Mouse (Mus musculus): ENCODE results near the gene Coq5. TPM values are rescaled to one million over a fixed set of nuclear protein-coding genes. Genes with fewer than 3 reads are reported as not detected.

Coq5 gene
- polyA plus RNA-seq, 1 experiment from 2014 or later = 41.9 TPM

DNA sequence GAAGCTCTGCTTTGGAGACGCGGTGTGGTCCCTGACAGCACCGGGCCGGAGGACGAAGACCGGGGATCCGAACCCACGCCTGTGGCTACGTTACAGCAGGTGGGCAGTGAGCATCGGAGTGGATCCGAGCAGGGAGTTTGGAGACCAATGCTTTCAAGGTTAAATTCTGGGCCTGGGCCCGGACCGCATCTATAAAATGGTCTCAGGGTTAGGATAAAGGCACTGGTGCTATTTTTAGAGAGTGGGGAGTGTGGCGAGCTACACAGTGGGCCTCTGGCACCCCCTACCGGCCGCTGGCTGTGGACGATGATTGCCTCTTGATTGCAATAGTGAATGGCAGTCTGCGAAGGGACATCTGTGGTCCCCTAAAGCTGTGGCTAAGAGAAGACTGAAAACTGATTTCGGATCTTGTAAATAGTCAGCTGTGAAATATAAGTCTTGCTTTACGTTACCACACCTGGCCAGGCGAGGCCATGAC, 43.6 kb upstream of the Coq5 start, which contains the start of gene Pop5:
Gene Pop5, plus strand, starts transcription at position 51 of the 478 bp plus-strand sequence.
- H3K27ac ChIP-seq (replicated peaks; ENCODE audit: low read depth, low read length) = peak within 1 kb of the TSS; percentile 28
- ATAC-seq (ENCODE audit: low read depth) = peak; percentile 75

DNA sequence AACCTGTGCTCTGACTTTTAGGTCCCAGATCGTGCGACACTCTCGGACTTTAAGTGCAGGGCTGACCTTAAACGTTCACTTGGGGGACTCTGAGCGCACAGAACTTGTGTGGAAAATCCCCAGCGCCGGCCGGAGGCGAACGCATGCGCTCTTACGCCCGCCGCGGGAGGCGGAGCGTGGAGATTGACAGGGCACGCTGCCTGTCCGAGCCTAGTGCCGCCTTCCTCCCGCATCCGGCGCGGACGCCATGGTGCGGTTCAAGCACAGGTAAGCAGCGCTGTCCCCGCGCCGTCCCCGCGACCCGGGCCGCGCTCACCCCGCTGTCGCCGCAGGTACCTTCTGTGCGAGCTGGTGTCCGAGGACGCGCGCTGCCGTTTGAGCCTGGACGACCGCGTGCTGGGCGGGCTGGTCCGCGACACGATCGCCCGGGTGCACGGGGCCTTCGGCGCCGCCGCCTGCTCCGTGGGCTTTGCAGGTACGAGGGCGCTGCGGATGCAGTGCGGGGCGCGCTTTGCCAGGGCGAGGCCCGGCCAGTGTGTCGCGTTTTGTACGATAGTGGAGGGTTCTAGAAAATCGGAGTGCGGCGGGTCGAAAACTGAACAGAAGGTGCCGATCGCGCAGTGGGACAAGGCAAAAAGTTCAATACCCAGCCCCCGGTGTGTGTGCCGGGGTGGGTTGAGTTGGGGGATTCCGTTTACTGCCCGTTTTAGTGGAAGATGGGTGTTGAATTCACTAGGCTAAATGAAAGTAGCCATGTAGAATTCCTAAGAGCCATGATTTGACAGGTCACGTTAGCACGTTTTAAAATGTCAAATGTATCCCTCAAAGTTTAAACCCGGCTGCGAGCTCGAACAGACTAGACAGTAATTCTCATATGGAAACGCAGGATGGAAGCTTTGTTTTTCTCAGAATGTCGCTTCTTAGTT, 41.4 kb upstream of the Coq5 start:
- Histone ChIP-seq H3K9ac (ENCODE audit: low read depth, low read length) (peak overlapping the region; percentile 76), H3K4me1 (ENCODE audit: control insufficient read depth, insufficient read depth, low read length) (peaks cover 6% of the 10 kb centered on the region), H3K27me3 (replicated peaks; ENCODE audit: control insufficient read depth, insufficient read depth, low read length) (peaks cover 5% of the 10 kb centered on the region; the same call in 1 of the 2 replicates), H3K36me3 (ENCODE audit: control insufficient read depth, insufficient read depth, low read length) (peaks cover 35% of the 10 kb centered on the region), H3K27ac (replicated peaks; ENCODE audit: low read depth, low read length) (0 out of 2 replicates have a peak overlapping the region, but pooled peaks have one; percentile 18), H3K4me2 (ENCODE audit: low read depth, low read length) (peak overlapping the region; percentile 89), H3K4me3 (ENCODE audit: low read depth, low read length) (peak overlapping the region; percentile 92), H3K9me3 (ENCODE audit: control insufficient read depth, low read length) (no peaks in the 10 kb centered on the region)
- ATAC-seq (ENCODE audit: low read depth) (peak; percentile 87), DNase-seq (ENCODE audit: low spot score) (peak; percentile 95)
- WGBS = under 1% methylated on average over 60 of the region's 88 CpGs

More for the DNA sequence above, 43.6 kb upstream of the Coq5 start, which contains the start of gene Pop5:
- Histone ChIP-seq H3K36me3 (ENCODE audit: control insufficient read depth, insufficient read depth, low read length) (peaks cover 13% of the 10 kb centered on the region), H3K27me3 (replicated peaks; ENCODE audit: control insufficient read depth, insufficient read depth, low read length) (peaks cover 5% of the 10 kb centered on the region; the same call in 1 of the 2 replicates), H3K4me3 (ENCODE audit: low read depth, low read length) (peak within 1 kb of the TSS; percentile 63), H3K4me2 (ENCODE audit: low read depth, low read length) (peak within 1 kb of the TSS; percentile 95), H3K4me1 (ENCODE audit: control insufficient read depth, insufficient read depth, low read length) (peaks cover 10% of the 10 kb centered on the region), H3K9me3 (ENCODE audit: control insufficient read depth, low read length) (no peaks in the 10 kb centered on the region), H3K9ac (ENCODE audit: low read depth, low read length) (peak within 1 kb of the TSS; percentile 69)
- DNase-seq (ENCODE audit: low spot score) = peak; percentile 92
- WGBS = 2% methylated on average over 21 of the region's 21 CpGs

- Histone ChIP-seq H3K9me3 (ENCODE audit: control insufficient read depth, low read length) (no peaks in the 10 kb centered on the region), H3K27ac (replicated peaks; ENCODE audit: low read depth, low read length) (no peak overlapping the region), H3K36me3 (ENCODE audit: control insufficient read depth, insufficient read depth, low read length) (peaks cover 42% of the 10 kb centered on the region), H3K4me2 (ENCODE audit: low read depth, low read length) (peak overlapping the region; percentile 89), H3K27me3 (replicated peaks; ENCODE audit: control insufficient read depth, insufficient read depth, low read length) (peaks cover 5% of the 10 kb centered on the region; the same call in 1 of the 2 replicates), H3K4me1 (ENCODE audit: control insufficient read depth, insufficient read depth, low read length) (peaks cover 6% of the 10 kb centered on the region), H3K9ac (ENCODE audit: low read depth, low read length) (peak overlapping the region; percentile 76), H3K4me3 (ENCODE audit: low read depth, low read length) (peak overlapping the region; percentile 92)
- 5% methylated on average over 11 of the region's 11 CpGs for WGBS
- ATAC-seq (ENCODE audit: low read depth) (no peak), DNase-seq (ENCODE audit: low spot score) (no peak)
These were observed 40.7 kb upstream of the Coq5 start for GRCm38 (mm10) chr5:115238729-115239195.

GRCm38 (mm10) chr5:115240191-115240590, 39.3 kb upstream of the Coq5 start:
- DNase-seq (ENCODE audit: low spot score) (no peak), ATAC-seq (ENCODE audit: low read depth) (no peak)
- no peak overlapping the region for H3K4me2 ChIP-seq (ENCODE audit: low read depth, low read length)
- no peak overlapping the region for H3K9ac ChIP-seq (ENCODE audit: low read depth, low read length)
- peaks cover 6% of the 10 kb centered on the region for H3K4me1 ChIP-seq (ENCODE audit: control insufficient read depth, insufficient read depth, low read length)
- peaks cover 1% of the 10 kb centered on the region; the same call in 1 of the 2 replicates for H3K27me3 ChIP-seq (replicated peaks; ENCODE audit: control insufficient read depth, insufficient read depth, low read length)
- H3K36me3 ChIP-seq (ENCODE audit: control insufficient read depth, insufficient read depth, low read length) = peaks cover 57% of the 10 kb centered on the region
- H3K27ac ChIP-seq (replicated peaks; ENCODE audit: low read depth, low read length) = no peak overlapping the region
- 82% methylated on average over 11 of the region's 11 CpGs for WGBS
- H3K4me3 ChIP-seq (ENCODE audit: low read depth, low read length) = no peak overlapping the region
- no peaks in the 10 kb centered on the region for H3K9me3 ChIP-seq (ENCODE audit: control insufficient read depth, low read length)

DNA sequence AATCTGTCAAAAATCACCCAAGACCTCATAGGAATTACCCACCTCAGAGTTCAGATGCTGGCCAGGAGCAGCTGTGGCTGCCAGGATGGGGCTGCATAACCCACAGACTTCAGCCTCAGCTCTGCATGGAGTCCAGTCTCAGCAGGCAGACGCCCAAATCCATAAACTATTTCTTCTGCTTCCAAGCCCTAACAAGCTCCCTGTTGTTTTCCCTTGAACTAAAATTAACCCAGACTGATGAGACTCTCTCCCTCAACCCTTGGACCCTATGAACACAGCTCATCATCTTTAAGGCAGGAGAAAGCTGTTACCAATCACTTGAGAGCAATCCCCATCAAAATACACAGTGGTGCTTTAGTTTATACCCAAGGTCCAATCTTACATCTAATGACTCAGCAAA, 24.0 kb upstream of the Coq5 start:
- no peak for ATAC-seq (ENCODE audit: low read depth)
- WGBS = 50% methylated on average over 1 of the region's 1 CpGs

DNA sequence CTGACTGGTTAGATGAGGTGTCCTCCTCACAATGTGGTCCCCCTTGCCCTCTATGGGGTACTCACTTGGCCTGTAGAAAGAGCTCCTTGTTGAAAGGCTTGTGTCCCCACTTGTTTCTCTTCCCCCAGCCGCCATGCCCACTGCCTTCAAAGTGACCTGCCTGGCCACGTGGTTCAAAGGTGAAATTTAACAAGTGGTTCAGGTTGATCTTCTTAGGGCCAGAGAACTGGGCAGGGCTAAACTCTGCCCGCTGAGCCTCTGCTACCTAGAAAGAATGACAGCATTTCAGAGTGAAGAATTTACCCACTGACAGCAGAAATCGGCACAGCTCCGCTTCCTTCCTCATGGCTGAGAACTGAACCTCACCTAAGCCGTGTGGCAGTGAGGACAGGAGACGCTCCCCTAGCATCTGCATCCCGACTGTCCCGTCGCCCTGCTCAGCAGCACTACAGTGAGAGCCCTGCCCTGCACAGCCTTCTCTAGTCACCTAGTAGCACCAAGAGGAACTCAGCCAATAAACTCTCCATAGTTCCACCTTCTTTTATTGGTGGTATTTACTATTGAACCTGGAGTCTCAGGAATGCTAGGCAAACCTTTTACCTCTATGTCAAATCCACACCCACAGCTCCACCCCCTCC, 22.4 kb upstream of the Coq5 start:
- H3K4me1 ChIP-seq (ENCODE audit: control insufficient read depth, insufficient read depth, low read length) = no peaks in the 10 kb centered on the region
- no peak overlapping the region for H3K9ac ChIP-seq (ENCODE audit: low read depth, low read length)
- H3K27ac ChIP-seq (replicated peaks; ENCODE audit: low read depth, low read length) = no peak overlapping the region
- DNase-seq (ENCODE audit: low spot score) = no peak
- WGBS = 88% methylated on average over 10 of the region's 10 CpGs
- H3K4me2 ChIP-seq (ENCODE audit: low read depth, low read length) = no peak overlapping the region
- ATAC-seq (ENCODE audit: low read depth) = no peak
- no peaks in the 10 kb centered on the region for H3K9me3 ChIP-seq (ENCODE audit: control insufficient read depth, low read length)
- no peak overlapping the region for H3K4me3 ChIP-seq (ENCODE audit: low read depth, low read length)
- peaks cover 56% of the 10 kb centered on the region for H3K36me3 ChIP-seq (ENCODE audit: control insufficient read depth, insufficient read depth, low read length)
- no peaks in the 10 kb centered on the region for H3K27me3 ChIP-seq (replicated peaks; ENCODE audit: control insufficient read depth, insufficient read depth, low read length)

More for the DNA sequence above, 24.0 kb upstream of the Coq5 start:
- Histone ChIP-seq H3K36me3 (ENCODE audit: control insufficient read depth, insufficient read depth, low read length) (peaks cover 70% of the 10 kb centered on the region), H3K4me2 (ENCODE audit: low read depth, low read length) (no peak overlapping the region), H3K27me3 (replicated peaks; ENCODE audit: control insufficient read depth, insufficient read depth, low read length) (no peaks in the 10 kb centered on the region), H3K4me1 (ENCODE audit: control insufficient read depth, insufficient read depth, low read length) (no peaks in the 10 kb centered on the region), H3K9me3 (ENCODE audit: control insufficient read depth, low read length) (no peaks in the 10 kb centered on the region), H3K9ac (ENCODE audit: low read depth, low read length) (no peak overlapping the region), H3K4me3 (ENCODE audit: low read depth, low read length) (no peak overlapping the region), H3K27ac (replicated peaks; ENCODE audit: low read depth, low read length) (no peak overlapping the region)
- DNase-seq (ENCODE audit: low spot score) = no peak

GRCm38 (mm10) chr5:115260356-115260755, 19.1 kb upstream of the Coq5 start:
- Histone ChIP-seq H3K4me2 (ENCODE audit: low read depth, low read length) (no peak overlapping the region), H3K27ac (replicated peaks; ENCODE audit: low read depth, low read length) (no peak overlapping the region), H3K4me1 (ENCODE audit: control insufficient read depth, insufficient read depth, low read length) (no peaks in the 10 kb centered on the region), H3K9ac (ENCODE audit: low read depth, low read length) (no peak overlapping the region), H3K4me3 (ENCODE audit: low read depth, low read length) (no peak overlapping the region), H3K27me3 (replicated peaks; ENCODE audit: control insufficient read depth, insufficient read depth, low read length) (no peaks in the 10 kb centered on the region), H3K9me3 (ENCODE audit: control insufficient read depth, low read length) (no peaks in the 10 kb centered on the region), H3K36me3 (ENCODE audit: control insufficient read depth, insufficient read depth, low read length) (peaks cover 64% of the 10 kb centered on the region)
- DNase-seq (ENCODE audit: low spot score) = no peak
- 84% methylated on average over 6 of the region's 6 CpGs for WGBS
- ATAC-seq (ENCODE audit: low read depth) = no peak

DNA sequence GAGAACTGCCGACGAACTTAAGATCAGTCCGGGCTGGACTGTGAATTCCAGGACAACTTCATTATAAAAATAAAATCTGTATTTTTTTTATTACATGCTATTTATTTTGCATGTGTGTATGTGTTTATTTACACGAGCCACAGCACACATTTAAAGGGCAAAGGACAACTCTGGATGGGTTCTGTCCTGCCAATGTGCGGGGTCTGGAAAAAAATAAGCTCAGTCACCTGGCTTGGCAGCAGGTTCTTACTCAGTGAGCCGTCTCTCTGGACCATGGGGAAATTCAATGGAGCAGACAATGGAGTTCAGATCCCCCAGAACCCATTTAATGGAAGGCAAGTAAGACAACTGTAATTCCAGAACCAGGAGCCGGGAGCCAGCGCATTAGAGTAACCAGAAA, 18.3 kb upstream of the Coq5 start:
- no peaks in the 10 kb centered on the region for H3K27me3 ChIP-seq (replicated peaks; ENCODE audit: control insufficient read depth, insufficient read depth, low read length)
- 85% methylated on average over 8 of the region's 8 CpGs for WGBS

More for the DNA sequence above, 18.3 kb upstream of the Coq5 start:
- no peak for ATAC-seq (ENCODE audit: low read depth)
- H3K4me3 ChIP-seq (ENCODE audit: low read depth, low read length) = no peak overlapping the region
- H3K4me2 ChIP-seq (ENCODE audit: low read depth, low read length) = no peak overlapping the region
- no peaks in the 10 kb centered on the region for H3K9me3 ChIP-seq (ENCODE audit: control insufficient read depth, low read length)
- H3K36me3 ChIP-seq (ENCODE audit: control insufficient read depth, insufficient read depth, low read length) = peaks cover 59% of the 10 kb centered on the region
- no peaks in the 10 kb centered on the region for H3K4me1 ChIP-seq (ENCODE audit: control insufficient read depth, insufficient read depth, low read length)
- DNase-seq (ENCODE audit: low spot score) = no peak
- no peak overlapping the region for H3K27ac ChIP-seq (replicated peaks; ENCODE audit: low read depth, low read length)
- H3K9ac ChIP-seq (ENCODE audit: low read depth, low read length) = no peak overlapping the region

All from embryonic facial prominence, embryonic 14.5 days (tissue).